Mouse (Mus musculus): ENCODE measurements around the gene Tet3.
A peak's percentile ranks its signal among the peaks of the same experiment; 100 is the strongest.

The Tet3 gene

DNA sequence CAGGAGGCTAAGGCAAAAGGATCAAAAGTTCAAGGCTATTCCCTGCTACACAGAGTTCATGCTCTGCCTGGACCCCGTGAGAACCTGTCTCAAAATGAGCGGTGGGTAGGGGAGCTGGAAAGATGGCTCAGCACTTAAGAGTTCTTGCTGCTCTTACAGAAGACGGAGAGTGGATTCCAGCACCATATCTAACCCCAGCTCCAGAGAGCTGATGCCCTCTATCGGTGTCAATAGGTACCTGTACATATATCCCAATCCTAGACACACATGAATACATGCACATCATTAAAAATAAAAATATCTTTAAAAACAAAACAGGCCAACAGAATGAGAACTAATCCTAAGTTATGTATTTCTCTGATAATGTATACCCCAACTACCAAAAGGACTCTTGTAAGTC is 19.3 kb upstream of the Tet3 start:
- no peak for DNase-seq (ENCODE audit: low read depth)

DNA sequence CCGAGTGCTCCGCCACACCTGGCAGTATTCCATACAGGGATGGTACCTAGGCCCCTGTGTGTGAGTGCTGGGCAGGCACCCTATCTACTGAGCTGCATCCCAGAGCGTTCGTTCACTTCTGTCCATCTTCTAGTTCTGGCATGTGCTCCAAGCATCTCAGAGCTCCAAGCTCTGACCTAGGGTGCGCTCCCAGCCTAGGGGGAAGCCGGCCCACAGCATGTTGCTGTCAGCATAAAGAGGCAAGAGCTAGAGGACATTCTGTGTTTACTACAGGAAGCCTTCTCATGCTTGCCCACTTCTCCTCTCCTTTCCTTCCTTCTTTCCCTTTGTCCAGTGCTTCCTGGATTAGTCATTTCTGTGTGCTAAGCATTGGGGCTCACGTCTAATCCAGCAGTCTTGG is 16.5 kb upstream of the Tet3 start:
- no peak for DNase-seq (ENCODE audit: low read depth)

DNA sequence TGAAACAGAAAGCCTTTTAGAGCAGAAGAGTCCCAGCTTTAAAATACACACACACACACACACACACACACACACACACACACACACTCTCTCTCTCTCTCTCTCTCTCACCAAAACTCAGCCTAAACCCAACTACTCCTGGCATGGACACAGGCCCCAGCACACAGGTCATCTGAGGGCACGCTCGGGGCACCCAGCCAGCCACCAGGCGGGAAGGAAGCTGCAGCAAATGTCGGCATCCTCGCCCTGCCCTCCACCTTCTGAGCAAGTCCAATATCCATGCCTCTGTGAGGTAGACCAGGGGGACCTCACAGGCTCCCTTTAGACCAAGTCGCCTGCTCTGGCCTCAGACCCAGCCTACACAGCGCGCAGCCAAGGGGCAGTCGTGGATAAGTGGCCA is 14.4 kb upstream of the Tet3 start:
- DNase-seq (ENCODE audit: low read depth): no peak

DNA sequence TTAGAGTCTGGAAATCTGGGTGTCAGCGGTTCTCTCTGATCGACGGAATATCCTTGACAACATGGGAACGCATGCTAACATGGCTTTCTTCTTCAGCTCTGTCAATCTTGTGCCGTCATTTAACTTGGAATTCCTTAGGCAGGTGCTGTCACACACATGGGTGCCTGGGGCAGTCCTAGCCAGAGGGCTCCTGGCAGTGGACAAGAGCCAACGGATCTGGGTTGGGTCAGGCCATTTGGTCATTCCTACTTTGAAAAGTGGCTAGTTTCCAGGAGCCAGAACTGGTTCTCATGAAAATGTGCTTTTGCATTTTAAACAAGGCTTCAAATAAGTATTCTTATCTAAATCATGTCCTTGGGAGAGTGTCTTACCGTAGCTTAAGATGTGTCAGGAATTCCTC is 12.9 kb upstream of the Tet3 start:
- DNase-seq (ENCODE audit: low read depth): no peak

DNA sequence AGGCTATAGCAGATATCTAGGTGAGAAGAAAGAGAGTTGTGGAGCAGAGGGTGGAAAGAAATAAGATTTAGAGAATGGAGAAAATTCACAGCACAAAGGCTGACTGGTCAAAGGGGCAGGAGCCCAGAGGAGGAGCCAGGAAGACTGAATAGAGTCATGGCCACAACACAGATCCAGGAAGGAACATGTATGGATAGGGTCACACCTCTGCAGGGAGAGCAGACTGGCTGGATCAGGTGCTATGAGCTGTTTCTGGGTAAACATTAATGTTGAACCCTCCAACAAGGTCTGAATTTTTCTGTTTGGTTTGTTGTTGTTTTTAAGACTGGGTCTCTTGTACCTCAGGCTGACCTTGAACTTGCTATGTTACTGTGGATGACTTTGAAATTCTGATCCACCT is 5.1 kb upstream of the Tet3 start:
- DNase-seq (ENCODE audit: low read depth): no peak

DNA sequence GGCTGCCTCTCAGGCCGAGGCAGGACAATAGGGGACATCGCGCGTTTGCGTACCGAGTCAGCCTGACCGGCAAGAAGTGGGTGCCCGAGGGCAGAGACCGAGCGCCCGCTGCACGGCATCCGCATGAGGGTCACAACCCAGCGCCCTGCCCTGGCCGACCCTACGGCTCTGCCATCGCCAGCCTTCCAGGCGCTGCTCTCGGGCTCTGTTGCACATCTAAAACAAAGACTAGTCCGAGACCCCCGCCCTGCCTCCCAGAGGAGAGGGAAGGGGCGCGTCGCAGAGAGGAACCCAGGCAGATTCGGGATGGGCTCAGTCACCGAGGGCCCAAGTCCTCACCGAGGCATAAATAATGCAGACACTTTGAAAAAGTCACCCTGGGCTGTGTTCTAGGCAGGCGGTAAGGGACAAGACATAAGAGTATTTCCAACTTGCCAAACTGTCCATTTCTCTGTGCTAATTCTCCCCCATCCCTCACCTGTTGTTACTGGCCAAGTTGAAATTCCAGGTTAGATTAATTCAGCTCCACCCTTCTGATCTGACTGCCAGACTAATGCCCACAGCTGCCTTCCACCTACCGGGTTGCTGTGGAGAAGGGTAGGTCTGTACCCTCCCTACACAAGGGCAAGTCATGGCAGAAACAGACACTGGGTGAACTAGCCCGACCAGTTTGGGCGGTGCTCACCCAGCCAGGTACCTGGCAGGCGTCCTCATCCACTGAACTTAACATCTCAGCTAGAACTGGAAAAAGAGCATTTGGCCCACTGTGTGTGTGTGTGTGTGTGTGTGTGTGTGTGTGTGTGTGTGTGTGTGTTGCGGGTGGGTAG is 1.7 kb downstream of the Tet3 start:
- no peak for DNase-seq (ENCODE audit: low read depth)

DNA sequence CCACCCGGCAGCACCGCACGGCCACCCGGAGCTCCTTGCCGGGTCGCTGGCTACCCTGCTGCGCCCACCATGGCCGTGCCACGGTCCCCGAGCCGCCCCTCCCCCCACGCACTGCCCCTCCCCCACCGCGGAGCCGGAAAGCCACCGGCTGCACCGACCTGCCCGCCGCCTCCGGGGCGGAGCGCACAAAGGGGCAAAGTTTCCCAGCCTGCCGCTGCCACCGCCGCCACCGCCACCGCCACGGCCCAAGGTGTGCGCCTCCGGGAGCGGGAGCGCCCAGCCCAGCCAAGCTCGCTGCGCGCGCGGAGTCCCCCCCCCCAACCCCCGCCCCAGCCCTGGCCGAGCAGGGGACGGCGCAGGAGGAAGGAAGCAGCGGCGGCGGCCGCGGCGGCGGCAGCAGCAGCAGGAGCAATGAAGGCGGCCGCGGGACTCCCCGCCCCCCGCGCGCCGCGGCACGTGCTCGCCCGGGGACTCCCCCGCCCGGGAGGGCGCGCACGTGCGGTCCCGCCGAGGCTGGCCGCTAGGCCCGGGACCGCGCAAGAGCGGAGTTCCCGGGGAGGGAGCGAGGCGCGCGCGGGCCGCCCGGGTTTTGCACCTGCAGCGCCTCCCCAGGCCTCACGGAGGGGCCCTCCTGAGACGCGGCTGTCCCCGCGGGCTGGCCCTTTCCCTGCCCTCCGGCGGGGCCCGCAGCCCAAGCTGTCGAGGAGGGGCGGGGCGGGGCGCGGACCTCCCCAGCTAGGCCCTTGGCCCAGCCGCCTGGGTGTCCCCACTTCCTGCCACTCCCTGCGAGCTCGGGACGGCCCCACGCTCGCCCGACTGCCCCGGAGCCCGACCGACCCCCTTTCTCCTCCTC is 2.5 kb downstream of the Tet3 start:
- DNase-seq (ENCODE audit: low read depth): peak; percentile 87

DNA sequence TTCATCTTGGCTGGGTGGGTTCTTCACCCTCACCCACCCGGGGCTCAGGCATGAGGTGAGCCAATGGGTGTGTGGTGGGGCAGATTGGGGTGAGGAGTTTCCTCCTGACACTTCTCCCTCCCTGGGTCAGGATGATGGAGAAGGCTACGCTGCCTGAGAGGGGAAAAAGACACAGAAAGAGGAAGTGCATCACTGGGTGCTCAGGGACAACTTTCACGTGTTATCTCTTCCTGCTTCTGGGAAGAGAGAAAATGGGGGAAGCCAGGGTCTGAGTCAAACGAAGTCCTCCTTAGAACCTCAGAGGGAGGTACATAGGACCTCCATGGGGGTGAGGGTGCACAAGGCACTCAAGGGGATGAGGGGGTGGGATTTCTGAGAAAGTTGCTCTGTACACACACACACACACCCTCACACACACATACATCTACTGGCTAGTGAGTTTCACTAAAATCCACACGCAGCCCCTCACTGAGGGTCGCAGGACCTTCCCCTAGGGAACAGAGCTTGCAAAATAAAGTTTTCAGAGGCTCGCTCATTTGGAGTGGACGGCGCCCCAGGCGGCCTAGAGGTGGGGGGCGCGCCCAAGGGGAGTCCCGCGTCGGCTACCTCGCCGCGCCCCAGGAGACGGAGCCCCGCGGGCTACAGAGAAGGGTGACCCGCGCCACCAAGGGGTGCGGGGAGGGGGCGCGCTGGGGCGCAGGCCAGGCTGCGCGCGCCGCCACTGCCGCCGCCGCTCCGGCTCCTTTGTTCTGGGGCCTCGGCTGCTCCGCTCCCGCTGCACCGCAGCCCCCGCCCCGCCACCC is 3.4 kb downstream of the Tet3 start:
- peak; percentile 47 for DNase-seq (ENCODE audit: low read depth)

DNA sequence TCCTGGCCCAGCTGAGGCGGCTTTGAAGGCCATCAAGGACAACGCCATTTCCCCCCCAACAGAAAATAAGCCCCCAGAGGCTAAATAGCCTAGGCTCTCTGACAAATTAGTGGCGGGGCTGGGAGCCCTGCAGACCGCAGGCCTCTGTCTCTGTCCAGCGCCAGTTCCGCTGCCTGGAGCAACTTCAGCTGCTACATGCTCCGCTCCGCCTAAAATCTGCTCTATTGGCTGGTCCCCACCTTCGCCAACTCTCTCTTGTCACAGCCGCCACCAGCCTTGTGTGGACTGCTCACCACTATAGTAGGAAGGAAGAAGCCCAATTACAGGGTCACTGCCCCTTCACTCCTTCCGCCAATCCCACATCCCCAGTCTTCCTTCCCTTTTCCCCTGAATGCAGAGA is 5.2 kb downstream of the Tet3 start:
- no peak for DNase-seq (ENCODE audit: low read depth)

DNA sequence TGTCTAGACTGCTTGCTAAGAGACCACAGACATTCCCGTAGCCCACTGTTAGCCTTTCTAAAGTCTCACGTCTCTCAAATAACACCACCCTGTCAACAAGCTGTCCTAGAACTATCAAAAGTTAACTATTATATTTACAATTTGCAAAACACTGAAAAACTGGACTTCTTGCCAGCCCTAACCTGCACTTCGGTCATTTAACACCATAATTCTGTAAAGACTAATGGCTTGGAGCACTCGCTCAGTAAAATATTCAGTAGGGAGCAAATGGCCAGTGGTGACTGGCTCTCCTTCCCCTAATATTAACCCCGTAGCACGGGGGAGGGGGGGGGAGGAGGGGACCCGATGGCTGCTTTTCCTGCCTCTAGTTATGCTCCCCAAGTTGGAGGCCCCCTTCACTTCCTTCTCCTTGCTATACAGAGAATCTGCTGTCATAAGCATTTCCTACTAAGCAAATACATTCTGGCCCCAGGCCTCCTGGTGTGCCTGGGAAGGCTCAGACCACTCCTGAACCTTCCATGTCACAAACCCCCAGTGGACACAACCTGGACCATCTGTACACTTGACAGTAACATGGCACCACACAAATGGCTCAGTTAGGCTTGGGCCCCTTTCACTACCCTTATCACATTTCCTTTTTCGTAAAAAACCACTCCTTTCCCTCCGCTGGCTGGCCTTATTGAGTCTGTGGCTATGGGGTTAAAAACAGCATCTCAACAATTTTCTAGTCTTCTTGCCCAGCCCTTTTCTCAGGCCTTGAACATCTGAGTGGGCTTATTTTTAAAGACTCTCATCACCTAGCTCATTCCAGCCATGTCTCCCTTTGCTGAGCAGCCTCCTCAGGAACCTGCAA is 8.2 kb downstream of the Tet3 start:
- no peak for DNase-seq (ENCODE audit: low read depth)

DNA sequence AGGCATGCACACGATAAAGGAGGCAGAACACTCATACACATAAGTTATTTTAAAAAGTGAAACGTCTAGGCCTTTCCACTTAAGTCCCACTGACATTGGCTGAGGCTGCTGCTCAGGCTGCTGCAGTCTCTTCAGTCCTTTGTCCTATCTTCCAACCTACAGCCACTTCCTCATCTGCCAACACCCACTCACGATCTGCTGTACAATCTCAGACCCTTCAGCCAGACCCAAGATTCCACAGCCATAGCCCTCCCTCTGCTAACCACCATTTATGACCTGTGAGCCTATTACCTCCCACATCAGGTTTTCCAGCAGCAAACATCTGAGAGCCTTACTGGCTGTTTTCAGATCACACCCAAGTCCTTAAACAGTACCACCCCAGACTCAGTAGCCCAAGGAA is 9.4 kb downstream of the Tet3 start:
- DNase-seq (ENCODE audit: low read depth): no peak

DNA sequence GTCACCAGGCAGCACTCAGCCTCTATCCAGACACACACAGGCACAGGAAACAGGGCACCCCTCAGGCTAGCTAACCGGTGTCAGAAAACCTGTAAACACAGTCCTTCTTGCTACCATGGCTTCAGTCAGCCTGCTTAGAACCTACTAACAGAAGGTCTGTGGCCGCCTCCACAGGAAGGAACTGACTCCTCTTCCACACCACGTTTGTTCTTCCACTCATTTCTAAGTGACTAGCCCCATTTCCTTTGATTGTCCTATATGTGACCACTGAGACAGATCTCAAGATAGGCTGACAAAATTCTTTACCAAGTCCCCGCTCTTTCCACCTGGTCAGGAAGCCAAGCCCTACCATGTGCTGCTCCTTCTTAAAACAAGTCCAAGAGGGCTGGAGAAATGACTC is 10.0 kb downstream of the Tet3 start:
- no peak for DNase-seq (ENCODE audit: low read depth)

DNA sequence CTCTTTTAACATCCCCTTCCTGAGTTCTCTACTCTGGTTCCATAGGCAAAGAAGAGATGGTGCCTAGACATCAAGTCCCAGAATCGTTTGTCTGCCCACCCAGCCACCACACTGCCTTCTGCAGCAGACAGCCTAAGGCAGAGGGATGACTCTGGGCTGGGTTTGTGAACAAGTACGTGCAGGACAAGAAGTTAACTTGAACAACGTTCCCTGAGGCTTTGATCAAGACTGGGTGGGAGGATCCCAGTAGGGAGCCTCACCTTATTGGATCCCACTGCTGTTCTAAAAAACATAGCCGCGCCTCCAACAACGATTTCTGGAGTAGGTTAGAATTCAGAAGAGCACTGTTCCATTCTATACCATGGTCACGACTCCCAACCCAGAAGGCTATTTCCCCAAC is 11.9 kb downstream of the Tet3 start:
- DNase-seq (ENCODE audit: low read depth): no peak

DNA sequence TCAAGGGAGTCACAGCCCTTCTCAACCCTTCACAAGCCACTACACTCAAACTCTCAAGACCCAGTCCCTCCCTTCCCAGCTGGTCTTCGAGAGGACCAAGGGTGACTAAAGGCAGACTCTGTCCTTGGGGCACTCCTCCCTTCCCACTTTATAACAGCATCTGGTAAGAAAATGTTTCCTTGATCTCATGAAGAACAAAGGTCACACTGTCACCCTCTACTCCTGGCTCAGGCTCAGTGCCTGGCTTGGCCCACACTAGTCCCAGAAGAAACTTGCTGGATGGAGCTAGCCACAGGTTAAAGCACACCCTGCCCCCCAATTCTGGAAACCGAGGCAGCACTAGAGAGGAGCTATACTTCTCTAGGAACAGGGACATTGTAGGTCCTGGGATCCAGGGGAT is 13.1 kb downstream of the Tet3 start:
- no peak for DNase-seq (ENCODE audit: low read depth)

DNA sequence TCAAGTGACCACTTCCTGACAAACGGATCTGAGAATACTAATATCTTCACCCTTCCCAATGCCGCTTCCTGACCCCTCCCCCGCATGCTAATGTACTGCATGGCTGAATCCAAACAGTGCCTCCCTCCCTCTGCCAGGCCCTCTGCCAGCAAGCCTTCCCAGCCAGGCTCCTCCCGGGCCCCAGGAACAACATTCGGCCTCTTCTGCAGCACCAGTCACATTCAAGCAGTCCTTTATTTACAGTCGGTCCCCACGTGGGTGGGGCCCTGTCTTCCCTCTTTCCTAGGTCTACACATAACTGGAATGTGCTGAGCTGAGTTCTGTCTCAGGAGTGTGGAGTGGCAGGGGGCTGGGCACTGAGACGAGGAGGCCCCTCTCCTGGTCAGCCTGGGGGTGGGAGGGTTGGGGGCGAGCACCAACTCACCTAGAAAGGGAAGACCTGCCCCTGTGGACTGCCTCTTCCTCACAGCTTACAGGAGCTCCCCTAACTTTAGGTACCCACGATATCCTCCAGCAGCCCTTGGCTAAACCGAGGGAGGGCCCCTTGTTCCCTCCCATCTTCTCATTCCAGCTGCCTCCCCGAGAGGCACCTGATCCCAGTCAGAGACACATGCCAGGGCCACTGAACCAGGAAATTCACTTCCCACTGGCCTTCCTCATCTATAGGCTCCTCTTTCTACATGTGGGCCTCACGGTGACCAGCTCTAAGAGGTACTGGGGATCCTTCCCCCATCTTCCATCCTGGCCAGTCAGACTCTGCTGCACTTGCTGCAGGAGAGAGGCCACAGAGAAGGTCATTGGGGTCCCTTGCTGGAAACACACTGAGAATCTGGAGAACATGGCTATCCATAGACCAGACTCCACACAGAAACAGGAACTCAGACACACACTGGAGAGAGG is 15.2 kb downstream of the Tet3 start:
- DNase-seq (ENCODE audit: low read depth): peak; percentile 87

DNA sequence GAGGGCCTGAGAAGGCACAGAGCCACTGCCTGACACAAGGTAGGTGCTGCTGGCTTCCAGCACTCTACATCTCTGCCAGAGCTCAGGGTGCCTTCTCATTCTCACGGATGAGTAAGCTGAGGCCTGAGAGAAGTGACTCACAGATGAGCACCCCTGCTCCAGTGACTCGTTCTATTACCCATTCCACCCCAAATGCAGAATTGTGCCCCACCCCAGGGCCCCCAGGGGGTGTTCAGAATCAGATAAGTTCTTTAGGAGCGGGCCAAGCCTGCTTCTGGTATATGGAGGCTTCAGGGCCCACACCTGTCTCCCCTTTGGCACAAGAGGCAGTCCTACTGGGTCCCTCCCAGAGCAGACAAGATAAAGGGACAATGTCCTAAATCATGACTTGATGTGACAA is 16.2 kb downstream of the Tet3 start:
- peak; percentile 76 for DNase-seq (ENCODE audit: low read depth)

DNA sequence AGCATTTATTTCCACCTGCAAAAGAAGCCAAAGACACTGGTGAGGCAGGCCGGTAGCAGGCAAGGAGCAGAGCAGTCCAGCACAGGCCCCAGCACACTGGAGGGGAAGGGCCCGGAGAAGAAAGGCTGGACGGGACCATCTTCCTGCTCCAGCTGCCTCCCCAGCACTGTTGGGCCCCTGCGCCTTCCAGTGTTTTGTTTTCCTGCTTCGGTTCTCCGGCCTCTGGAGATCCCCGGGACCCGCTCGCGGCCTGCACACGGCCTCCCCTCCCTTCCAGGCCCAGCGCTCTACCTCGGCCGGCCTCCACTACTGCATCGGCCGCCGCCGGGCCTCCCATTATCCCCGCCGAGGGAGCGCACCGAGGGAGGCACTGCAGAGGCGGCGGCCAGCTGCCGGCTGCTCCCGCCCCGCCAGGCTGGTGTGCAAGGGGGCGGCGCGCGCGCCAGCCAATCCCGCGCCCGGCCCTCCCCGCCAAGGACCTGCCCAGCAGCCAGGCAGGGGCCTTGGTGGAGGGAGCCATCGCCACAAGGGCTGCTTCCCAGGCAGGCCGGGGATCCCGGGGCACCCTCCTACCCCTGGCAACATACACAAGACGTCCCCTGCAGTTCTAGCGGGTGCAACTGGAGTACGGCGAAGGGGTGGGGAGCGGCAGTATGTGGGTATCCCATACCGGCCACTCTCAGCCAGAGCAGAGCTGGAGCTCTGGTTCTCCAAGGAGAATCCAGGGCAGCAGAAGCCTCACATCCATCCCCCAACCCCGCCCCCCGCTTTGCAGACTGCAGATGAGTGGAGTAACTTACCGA is 17.4 kb downstream of the Tet3 start:
- DNase-seq (ENCODE audit: low read depth): peak; percentile 95

DNA sequence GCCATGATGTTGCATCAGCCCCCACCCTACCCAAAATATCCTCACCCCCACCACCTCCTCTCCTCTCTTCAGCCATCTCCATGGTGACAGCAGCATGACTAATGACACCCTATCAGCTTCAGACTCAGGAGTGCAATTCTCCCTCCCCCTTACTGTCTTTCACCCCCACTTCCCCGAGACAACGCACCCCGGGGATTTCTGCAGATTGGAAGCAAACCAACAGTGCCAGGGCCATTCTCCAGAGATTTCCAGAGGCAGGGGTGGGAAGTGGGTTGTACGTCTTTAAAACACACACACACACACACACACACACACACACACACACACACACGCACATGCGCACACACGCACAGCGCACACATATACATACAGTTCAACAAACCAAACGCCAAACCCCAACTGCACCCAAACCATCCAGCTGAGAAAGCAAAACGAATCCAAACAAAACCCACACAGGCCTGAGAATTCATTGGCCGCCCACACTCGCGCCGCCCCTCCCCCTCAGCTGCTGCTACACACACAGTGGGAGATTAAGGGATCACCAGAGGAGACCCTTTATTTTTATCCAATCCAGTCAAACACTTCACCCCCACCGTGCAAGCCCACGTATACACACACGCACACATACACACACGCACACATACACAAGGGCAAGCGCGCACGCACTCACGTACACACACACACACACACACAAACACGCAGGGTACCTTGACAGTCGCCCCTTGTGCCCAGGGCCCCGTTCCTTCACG is 18.2 kb downstream of the Tet3 start:
- peak; percentile 86 for DNase-seq (ENCODE audit: low read depth)

DNA sequence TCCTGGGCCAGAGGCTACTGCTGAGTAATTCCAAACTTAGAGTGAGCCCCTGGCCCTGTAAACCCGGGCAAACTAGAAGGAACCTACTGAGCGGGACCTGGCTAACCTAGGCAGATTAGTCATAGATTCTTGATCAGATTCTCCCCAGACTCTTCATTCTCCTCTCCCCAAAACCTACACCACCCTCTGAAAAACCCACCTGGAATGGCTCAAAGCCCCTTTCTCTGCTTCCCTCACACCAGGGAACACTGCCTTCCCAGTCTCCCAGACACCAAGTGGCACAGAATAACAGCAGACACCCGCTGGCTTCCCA is 18.7 kb downstream of the Tet3 start:
- no peak for DNase-seq (ENCODE audit: low read depth)

All from NIH3T3 (cell line).